Mouse (Mus musculus): ENCODE measurements around the gene Med13l. TPM values are rescaled to one million over a fixed set of nuclear protein-coding genes. Genes with fewer than 3 reads are reported as not detected.
A peak's percentile ranks its signal among the peaks of the same experiment; 100 is the strongest.

Gene Med13l
- total and polyA plus RNA-seq, 3 experiments = 2.0 to 11.0 (median 10.1) TPM

DNA sequence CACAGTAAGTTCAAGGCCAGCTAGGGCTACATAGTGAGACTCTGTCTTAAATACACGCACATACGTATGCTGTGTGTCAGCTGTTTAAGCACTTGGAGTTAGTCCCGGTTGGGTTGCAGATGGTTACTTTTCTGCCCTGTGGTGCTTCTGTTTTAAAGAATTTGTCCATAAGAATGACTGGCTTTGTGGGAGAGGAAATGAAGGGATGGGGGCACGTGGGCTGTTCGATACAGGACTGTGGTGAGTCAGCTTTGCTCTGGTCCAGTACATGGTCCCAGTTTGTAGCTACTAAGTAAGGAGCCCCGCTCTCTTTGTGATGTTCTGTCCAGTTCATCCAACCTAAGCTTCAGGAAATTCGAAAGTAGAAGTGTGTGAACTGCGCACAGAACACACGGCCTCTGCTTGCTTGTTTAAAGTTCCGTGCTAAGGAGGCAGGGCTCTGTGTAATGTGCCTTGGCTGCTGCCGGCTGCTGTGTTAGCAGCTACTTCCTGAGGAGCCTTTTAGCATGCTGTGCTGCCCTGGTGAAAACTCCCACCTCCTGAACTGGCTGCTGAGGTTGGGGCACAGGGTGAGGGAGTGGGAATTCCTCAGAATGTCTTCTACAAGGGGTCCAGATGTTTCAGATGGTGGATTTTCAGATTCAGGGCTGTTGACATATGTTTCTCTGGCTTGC is 31.5 kb downstream of the Med13l start:
- dilution Hi-C loops (cut with MboI; ENCODE audit: extremely low pct_ligation_motif_present, extremely low pct_unique_long_range_greater_than_20kb, low sequenced_read_pairs) = no loop called here
- peaks cover 19% of the 10 kb centered on the region for H3K79me2 ChIP-seq (replicated peaks; ENCODE audit: control insufficient read depth, extremely low read depth, insufficient read depth, poor library complexity, severe bottlenecking)
- H3K4me1 ChIP-seq (ENCODE audit: control insufficient read depth in 1 of 2, insufficient read depth in 2 of 2) = peaks cover 14 to 53% of the 10 kb centered on the region in 2 experiments
- no peaks in the 10 kb centered on the region for H3K9me3 ChIP-seq (replicated peaks; ENCODE audit: low read length)
- no peak overlapping the region for H3K27ac ChIP-seq (ENCODE audit: insufficient read depth, low read depth)
- no peak overlapping the region for H3K9ac ChIP-seq (ENCODE audit: insufficient read depth, low read depth)
- no peaks in the 10 kb centered on the region for H3K27me3 ChIP-seq (replicated peaks)
- H3K36me3 ChIP-seq (replicated peaks in 1 of 2; ENCODE audit: control insufficient read depth in 1 of 2, insufficient read depth in 1 of 2, low read length in 1 of 2) = peaks cover 5 to 26% of the 10 kb centered on the region in 2 experiments
- in situ Hi-C loops (cut with MboI; ENCODE audit: low pct_ligation_motif_present, low pct_unique_long_range_greater_than_20kb, low sequenced_read_pairs) = no loop called here
- H3K4me3 ChIP-seq (replicated peaks in 1 of 3; ENCODE audit: low read depth in 2 of 3, low read length in 2 of 3, poor library complexity in 1 of 3) = no peak overlapping the region
- DNase-seq (ENCODE audit: extremely low read depth) = no peak
- TF ChIP-seq HCFC1 (IDR thresholded peaks at IDR 0.05; ENCODE audit: low read depth, low read length) (no peak), CHD2 (IDR thresholded peaks at IDR 0.05; ENCODE audit: low read length) (no peak), BHLHE40 (IDR thresholded peaks at IDR 0.05; ENCODE audit: low read depth, low read length) (no peak), RAD21 (IDR thresholded peaks at IDR 0.05; ENCODE audit: low read depth, low read length) (no peak), MXI1 (IDR thresholded peaks at IDR 0.05; ENCODE audit: low read depth, low read length) (no peak), POLR2AphosphoS2 (IDR thresholded peaks at IDR 0.05; ENCODE audit: low read depth, low read length) (no peak), MAZ (IDR thresholded peaks at IDR 0.05; ENCODE audit: low read depth, low read length) (no peak), NELFE (IDR thresholded peaks at IDR 0.05; ENCODE audit: low read depth, low read length) (no peak), MYC (IDR thresholded peaks at IDR 0.05; ENCODE audit: low read depth, low read length) (no peak), ZKSCAN1 (IDR thresholded peaks at IDR 0.05; ENCODE audit: borderline replicate concordance, low read depth, low read length) (no peak)
- H3K4me2 ChIP-seq (ENCODE audit: insufficient read depth, low read depth, poor library complexity, severe bottlenecking) = no peak overlapping the region

DNA sequence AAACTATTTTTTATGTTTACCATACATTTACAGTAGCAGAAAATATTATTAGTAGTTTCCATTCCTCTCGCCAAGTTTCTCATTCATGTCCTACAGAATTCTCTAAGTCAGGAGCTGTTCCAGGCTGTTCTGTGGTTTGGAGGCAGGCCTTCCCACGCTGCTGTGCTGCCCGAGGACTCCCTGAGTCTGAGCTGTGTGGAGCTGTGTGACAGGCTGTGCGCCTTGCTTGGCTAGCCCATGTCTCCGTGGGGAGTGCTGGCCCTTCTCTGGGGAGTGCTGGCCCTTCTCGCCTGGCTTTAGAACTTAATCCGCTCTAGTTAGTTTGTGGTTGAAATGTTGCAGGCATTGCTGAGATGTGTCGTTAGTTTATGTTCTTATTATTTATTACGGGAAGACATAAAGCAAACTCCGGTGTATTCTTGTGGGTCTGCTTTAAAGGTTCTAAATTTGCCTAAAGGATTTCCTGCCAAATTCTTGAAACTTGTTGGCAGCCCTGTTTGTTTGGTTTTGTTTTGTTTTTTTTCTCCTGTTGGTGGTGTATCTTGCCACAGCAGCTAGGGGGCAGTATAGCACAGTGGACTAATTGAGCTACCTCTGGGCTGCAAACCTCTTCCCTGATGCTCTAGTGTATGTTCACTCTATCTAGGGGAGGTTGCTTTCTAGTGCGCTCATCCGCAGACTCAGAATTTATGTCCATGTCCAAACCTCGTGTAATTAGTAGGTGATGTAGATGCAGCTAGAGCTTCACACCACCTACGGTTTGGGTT is 34.2 kb downstream of the Med13l start:
- Histone ChIP-seq H3K79me2 (replicated peaks; ENCODE audit: control insufficient read depth, extremely low read depth, insufficient read depth, poor library complexity, severe bottlenecking) (peaks cover 13% of the 10 kb centered on the region), H3K9me3 (replicated peaks; ENCODE audit: low read length) (no peaks in the 10 kb centered on the region), H3K4me2 (ENCODE audit: insufficient read depth, low read depth, poor library complexity, severe bottlenecking) (no peak overlapping the region), H3K27ac (ENCODE audit: insufficient read depth, low read depth) (no peak overlapping the region), H3K4me1 (ENCODE audit: control insufficient read depth in 1 of 2, insufficient read depth in 2 of 2) (peaks cover 6 to 36% of the 10 kb centered on the region in 2 experiments), H3K27me3 (replicated peaks) (no peaks in the 10 kb centered on the region), H3K4me3 (replicated peaks in 1 of 3; ENCODE audit: low read depth in 2 of 3, low read length in 2 of 3, poor library complexity in 1 of 3) (no peak overlapping the region), H3K9ac (ENCODE audit: insufficient read depth, low read depth) (no peak overlapping the region), H3K36me3 (replicated peaks in 1 of 2; ENCODE audit: control insufficient read depth in 1 of 2, insufficient read depth in 1 of 2, low read length in 1 of 2) (peaks cover 5 to 31% of the 10 kb centered on the region in 2 experiments)
- TF ChIP-seq MYC (IDR thresholded peaks at IDR 0.05; ENCODE audit: low read depth, low read length) (no peak), SIN3A (IDR thresholded peaks at IDR 0.05; ENCODE audit: low read length) (no peak), POLR2A (IDR thresholded peaks at IDR 0.05; ENCODE audit: low read depth, low read length) (no peak), RCOR1 (conservative IDR thresholded peaks at IDR 0.05; ENCODE audit: low read depth, low read length) (no peak), ZNF384 (IDR thresholded peaks at IDR 0.05; ENCODE audit: low read depth, low read length) (peak; percentile 75), JUN (IDR thresholded peaks at IDR 0.05; ENCODE audit: insufficient read depth, low read depth, low read length) (no peak), TBP (conservative IDR thresholded peaks at IDR 0.05; ENCODE audit: low read depth, low read length) (no peak), USF2 (conservative IDR thresholded peaks at IDR 0.05; ENCODE audit: low read depth, low read length) (no peak), CTCF (conservative IDR thresholded peaks at IDR 0.05 in 1 of 2, IDR thresholded peaks at IDR 0.05 in 1 of 2; ENCODE audit: low read depth in 2 of 2, low read length in 2 of 2) (peak; percentile 81 to 85), MEF2A (IDR thresholded peaks at IDR 0.05; ENCODE audit: borderline replicate concordance, low read depth, low read length) (no peak), SMC3 (IDR thresholded peaks at IDR 0.05; ENCODE audit: low read depth, low read length) (peak; percentile 72), ZC3H11A (IDR thresholded peaks at IDR 0.05; ENCODE audit: low read depth, low read length) (no peak), CHD1 (IDR thresholded peaks at IDR 0.05; ENCODE audit: low read depth, low read length) (no peak), RAD21 (IDR thresholded peaks at IDR 0.05; ENCODE audit: low read depth, low read length) (peak; percentile 78), HCFC1 (IDR thresholded peaks at IDR 0.05; ENCODE audit: low read depth, low read length) (no peak)
- dilution Hi-C loops (cut with MboI; ENCODE audit: extremely low pct_ligation_motif_present, extremely low pct_unique_long_range_greater_than_20kb, low sequenced_read_pairs) = no loop called here
- in situ Hi-C loops (cut with MboI; ENCODE audit: low pct_ligation_motif_present, low pct_unique_long_range_greater_than_20kb, low sequenced_read_pairs) = no loop called here
- peak; percentile 58 for DNase-seq (ENCODE audit: extremely low read depth)
